Mouse (Mus musculus): Measurements from ENCODE around the gene Riok1.

Gene Riok1

GRCm38 (mm10) chr13:38064854-38065663, 28.3 kb downstream of the Riok1 start:
- CTCF ChIA-PET = no interaction called here

GRCm38 (mm10) chr13:38070945-38071344, 34.1 kb downstream of the Riok1 start:
- CTCF ChIA-PET = no interaction called here

GRCm38 (mm10) chr13:38073374-38074307, 36.8 kb downstream of the Riok1 start:
- CTCF ChIA-PET = no interaction called here

GRCm38 (mm10) chr13:38074404-38074803, 37.6 kb downstream of the Riok1 start:
- CTCF ChIA-PET = no interaction called here

- CTCF ChIA-PET = no interaction called here
Measured at GRCm38 (mm10) chr13:38077113-38077512, 40.3 kb downstream of the Riok1 start.

- CTCF ChIA-PET = no interaction called here
Measured at GRCm38 (mm10) chr13:38078836-38079235, 42.0 kb downstream of the Riok1 start.

- CTCF ChIA-PET = interaction anchor here (0.6 kb wide), 1 partner anchor 547 kb away, joined by 4 read pairs; no protein-coding TSS in a partner anchor
Measured at GRCm38 (mm10) chr13:38079366-38079765, 42.6 kb downstream of the Riok1 start.

- CTCF ChIA-PET = no interaction called here
Measured at GRCm38 (mm10) chr13:38080014-38080413, 43.2 kb downstream of the Riok1 start.

GRCm38 (mm10) chr13:38080725-38081124, 43.9 kb downstream of the Riok1 start:
- CTCF ChIA-PET = no interaction called here

- CTCF ChIA-PET = no interaction called here
Measured at GRCm38 (mm10) chr13:38081161-38081560, 44.4 kb downstream of the Riok1 start.

GRCm38 (mm10) chr13:38086711-38087110, 49.9 kb downstream of the Riok1 start:
- CTCF ChIA-PET = no interaction called here

- CTCF ChIA-PET = no interaction called here
Measured at GRCm38 (mm10) chr13:38088008-38088407, 51.2 kb downstream of the Riok1 start.

GRCm38 (mm10) chr13:38089449-38089848, 52.7 kb downstream of the Riok1 start:
- CTCF ChIA-PET = no interaction called here

- CTCF ChIA-PET = no interaction called here
Measured at GRCm38 (mm10) chr13:38089871-38090270, 53.1 kb downstream of the Riok1 start.

GRCm38 (mm10) chr13:38096207-38096606, 59.4 kb downstream of the Riok1 start:
- CTCF ChIA-PET = no interaction called here

- CTCF ChIA-PET = no interaction called here
Measured at GRCm38 (mm10) chr13:38103406-38103805, 66.6 kb downstream of the Riok1 start.

- CTCF ChIA-PET = no interaction called here
Measured at GRCm38 (mm10) chr13:38104501-38104900, 67.7 kb downstream of the Riok1 start.

- CTCF ChIA-PET = no interaction called here
Measured at GRCm38 (mm10) chr13:38109081-38109480, 72.3 kb downstream of the Riok1 start.

Measured in spleen, embryonic (tissue).